Mouse (Mus musculus) spleen, adult 2 months (tissue): Measurements from ENCODE around the gene Tmem100. TPM values are rescaled to one million over a fixed set of nuclear protein-coding genes. Genes with fewer than 3 reads are reported as not detected.

Experiments
- DNase-seq, 2 experiments: peaks; one replicate each; pipeline versions ENCODE4 v3.0.0 to v3.0.0-alpha.2; 2012 to 2021; ENCODE audit warnings: low spot score in 2 of 2, low read depth in 1 of 2
- H3K27ac ChIP-seq: fragments of 200-500 bp; 2 replicates; pipeline ENCODE4 v1.5.1; 2012; ENCODE audit warnings: low read length, inconsistent platforms; ENCODE audit not compliant: insufficient read depth
- H3K27me3 ChIP-seq: fragments of 200-500 bp; 2 replicates; pipeline ENCODE4 v1.6.1; 2012; ENCODE audit warnings: mild to moderate bottlenecking, moderate library complexity, low read length, inconsistent platforms; ENCODE audit not compliant: control insufficient read depth, insufficient read depth
- H3K36me3 ChIP-seq: fragments of 200-500 bp; 2 replicates; pipeline ENCODE4 v1.6.1; 2012; ENCODE audit warnings: mild to moderate bottlenecking, low read length, inconsistent platforms; ENCODE audit not compliant: control insufficient read depth, insufficient read depth
- H3K4me1 ChIP-seq: fragments of 200-500 bp; 2 replicates; pipeline ENCODE4 v1.6.1; 2011; ENCODE audit warnings: inconsistent platforms; ENCODE audit not compliant: control insufficient read depth, insufficient read depth, insufficient read length
- H3K4me3 ChIP-seq: fragments of 200-500 bp; 2 replicates; pipeline ENCODE4 v1.5.1; 2011; ENCODE audit warnings: mild to moderate bottlenecking, inconsistent platforms; ENCODE audit not compliant: insufficient read depth, insufficient read length; ENCODE audit errors: extremely low read depth
- CTCF ChIP-seq: fragments of 200-500 bp; IDR thresholded peaks from 2 replicates; pipeline ENCODE4 v1.5.1; 2011; ENCODE audit warnings: mild to moderate bottlenecking, inconsistent platforms; ENCODE audit not compliant: insufficient read depth, insufficient read length, insufficient replicate concordance; ENCODE audit errors: extremely low read depth
- POLR2A ChIP-seq: fragments of 200-500 bp; IDR thresholded peaks from 2 replicates; pipeline ENCODE4 v1.6.1; 2011; ENCODE audit warnings: low read depth, low read length, inconsistent platforms
- WGBS: fragments of 180-500 bp; shearing (Covaris S2); methylation state at CpG from one replicate; pipeline ENCODE4 v1.1.7; 2018; 5-methylcytosine and 5-hydroxymethylcytosine counted together
- polyA plus RNA-seq: library from polyadenylated mRNA; depleted of rRNA; stranded (reverse); fragments of >200 nt; gene quantifications from 2 replicates; pipeline ENCODE4 v1.2.3, GENCODE M21; 2012

Gene Tmem100
- polyA plus RNA-seq, 1 experiment = 0.42 TPM

GRCm38 (mm10) chr11:89991661-89992060 lies 38.5 kb upstream of the Tmem100 start:
- Histone ChIP-seq H3K36me3 (no peaks in the 10 kb centered on the region), H3K4me3 (no peak overlapping the region), H3K4me1 (no peaks in the 10 kb centered on the region), H3K27me3 (no peaks in the 10 kb centered on the region), H3K27ac (no peak overlapping the region)
- TF ChIP-seq CTCF (no peak), POLR2A (no peak)
- DNase-seq = no peak

GRCm38 (mm10) chr11:89994706-89995105 lies 35.4 kb upstream of the Tmem100 start:
- no peak overlapping the region for H3K27ac ChIP-seq
- no peaks in the 10 kb centered on the region for H3K4me1 ChIP-seq

DNA sequence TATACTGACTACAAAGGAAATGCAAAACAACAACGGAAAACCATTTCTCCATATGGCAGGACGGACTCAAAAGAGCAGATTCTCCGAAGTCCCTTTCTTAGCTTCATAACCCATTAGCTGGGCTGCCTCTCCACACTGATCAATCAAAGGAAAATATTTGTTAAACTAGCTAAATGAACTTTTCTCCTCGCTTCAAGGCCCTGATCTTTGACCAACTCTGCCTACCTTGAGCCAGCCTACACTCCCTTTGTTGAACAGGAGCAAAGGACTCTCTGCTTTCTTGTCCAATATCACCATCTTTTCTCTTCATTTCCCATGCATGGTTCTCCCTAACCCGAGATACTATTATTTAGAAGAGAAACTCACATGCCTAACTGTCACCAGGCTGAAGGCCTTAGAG lies 34.6 kb upstream of the Tmem100 start:
- Histone ChIP-seq H3K4me3 (no peak overlapping the region), H3K27me3 (no peaks in the 10 kb centered on the region), H3K36me3 (no peaks in the 10 kb centered on the region), H3K4me1 (no peaks in the 10 kb centered on the region), H3K27ac (no peak overlapping the region)
- no peak for DNase-seq
- WGBS = 95% methylated on average over 5 of the region's 5 CpGs
- TF ChIP-seq POLR2A = no peak
- TF ChIP-seq CTCF = no peak

More at GRCm38 (mm10) chr11:89994706-89995105, 35.4 kb upstream of the Tmem100 start:
- H3K4me3 ChIP-seq = no peak overlapping the region
- TF ChIP-seq CTCF (no peak), POLR2A (no peak)
- no peaks in the 10 kb centered on the region for H3K27me3 ChIP-seq
- no peaks in the 10 kb centered on the region for H3K36me3 ChIP-seq
- DNase-seq = no peak
- 94% methylated on average over 2 of the region's 2 CpGs for WGBS

DNA sequence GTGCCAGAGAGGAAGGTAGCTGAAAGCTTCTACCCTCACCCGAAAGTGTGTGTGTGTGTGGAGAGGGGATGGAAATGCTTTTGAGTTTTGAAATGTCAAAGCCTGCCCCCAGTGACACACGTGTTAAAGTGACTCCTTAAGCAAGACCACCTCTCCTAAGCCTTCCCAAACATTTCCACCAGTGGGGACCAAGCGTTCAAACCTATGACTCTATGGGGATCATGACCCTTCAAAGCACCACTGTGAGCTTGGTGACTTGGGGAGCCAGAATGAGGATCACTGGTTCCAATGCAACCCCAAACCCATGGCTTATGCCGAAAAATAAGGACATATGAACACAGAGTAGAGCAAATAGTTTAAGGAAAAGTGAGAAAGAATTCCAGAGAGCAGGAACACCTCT lies 33.7 kb upstream of the Tmem100 start:
- no peak for DNase-seq
- Histone ChIP-seq H3K4me3 (no peak overlapping the region), H3K4me1 (no peaks in the 10 kb centered on the region), H3K27me3 (no peaks in the 10 kb centered on the region), H3K27ac (no peak overlapping the region), H3K36me3 (no peaks in the 10 kb centered on the region)
- 85% methylated on average over 4 of the region's 4 CpGs for WGBS
- TF ChIP-seq CTCF (no peak), POLR2A (no peak)

DNA sequence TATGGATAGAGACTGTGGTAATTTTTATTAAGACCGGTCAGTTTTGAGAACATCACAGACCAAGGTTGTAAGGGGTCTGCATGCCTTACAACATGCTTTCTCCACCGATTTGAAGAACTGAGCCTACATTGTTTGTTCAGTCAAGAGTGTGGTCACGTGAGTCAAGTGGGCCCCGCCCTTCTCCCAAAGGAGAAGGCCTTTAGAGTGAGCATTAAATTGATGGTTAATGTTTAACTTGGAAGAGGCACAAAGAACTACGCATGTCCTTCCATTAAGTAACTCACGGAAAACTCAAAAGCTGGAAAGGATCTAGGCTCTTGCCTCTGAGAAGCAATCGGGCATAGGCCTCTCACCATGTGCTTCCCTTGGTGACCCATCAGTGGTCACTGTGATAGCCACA lies 33.3 kb upstream of the Tmem100 start:
- no peaks in the 10 kb centered on the region for H3K27me3 ChIP-seq
- TF ChIP-seq CTCF (no peak), POLR2A (no peak)
- H3K4me3 ChIP-seq = no peak overlapping the region
- H3K36me3 ChIP-seq = no peaks in the 10 kb centered on the region
- H3K4me1 ChIP-seq = no peaks in the 10 kb centered on the region
- no peak for DNase-seq
- 94% methylated on average over 7 of the region's 7 CpGs for WGBS
- no peak overlapping the region for H3K27ac ChIP-seq

- Histone ChIP-seq H3K36me3 (no peaks in the 10 kb centered on the region), H3K4me1 (no peaks in the 10 kb centered on the region), H3K4me3 (no peak overlapping the region), H3K27ac (no peak overlapping the region), H3K27me3 (no peaks in the 10 kb centered on the region)
- TF ChIP-seq POLR2A (no peak), CTCF (no peak)
- WGBS = 93% methylated on average over 18 of the region's 18 CpGs
- no peak for DNase-seq
These were observed 31.0 kb upstream of the Tmem100 start for GRCm38 (mm10) chr11:89998996-89999770.

DNA sequence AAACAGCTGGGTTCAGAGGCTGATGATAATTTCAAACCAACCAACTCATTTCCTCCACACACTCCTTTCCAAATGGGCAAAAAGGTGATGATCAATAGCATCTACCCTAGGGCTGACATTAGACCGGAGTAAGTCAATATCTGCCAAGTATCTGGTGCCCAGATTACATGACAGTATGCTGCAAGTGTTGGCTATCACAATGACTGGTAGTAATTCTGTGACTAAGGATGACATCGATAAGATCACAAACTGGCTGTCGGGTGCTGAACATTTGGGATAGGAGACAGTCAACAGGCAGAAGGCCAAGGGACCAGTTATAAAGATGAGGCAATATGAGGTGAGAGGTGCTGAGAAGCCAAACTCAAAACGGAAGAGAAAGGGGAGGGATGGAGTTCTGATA lies 29.5 kb upstream of the Tmem100 start:
- Histone ChIP-seq H3K4me1 (no peaks in the 10 kb centered on the region), H3K27me3 (no peaks in the 10 kb centered on the region), H3K36me3 (no peaks in the 10 kb centered on the region), H3K27ac (no peak overlapping the region), H3K4me3 (no peak overlapping the region)
- no peak for TF ChIP-seq POLR2A
- no peak for TF ChIP-seq CTCF
- no peak for DNase-seq
- WGBS = 92% methylated on average over 4 of the region's 4 CpGs
